Mouse (Mus musculus): ENCODE results near the gene Stk31. TPM values are rescaled to one million over a fixed set of nuclear protein-coding genes. Genes with fewer than 3 reads are reported as not detected.
A peak's percentile ranks its signal among the peaks of the same experiment; 100 is the strongest.

The Stk31 gene
- polyA plus RNA-seq, 1 experiment from 2014 or later = not detected

DNA sequence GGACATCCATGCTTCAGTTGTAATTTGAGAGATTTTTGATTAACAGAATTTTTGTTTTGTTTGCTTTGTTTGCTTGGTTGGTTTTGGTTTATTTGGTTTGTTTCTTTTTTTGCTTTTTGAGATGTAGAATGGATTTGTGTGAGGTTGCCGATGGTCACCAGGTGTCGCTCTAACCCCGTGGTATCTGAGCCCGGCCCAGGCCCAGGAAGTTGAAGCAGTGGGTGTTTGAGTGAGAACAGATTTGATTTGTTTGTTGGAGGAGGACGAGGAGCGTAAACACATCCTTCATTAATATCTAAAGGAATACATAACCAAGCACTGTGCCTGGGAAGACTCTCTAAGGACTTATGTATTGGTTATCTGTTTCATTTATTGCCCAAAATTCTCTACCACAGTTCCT lies 123.6 kb downstream of the Stk31 start:
- Histone ChIP-seq H3K4me3 (ENCODE audit: low read depth, low read length) (no peak overlapping the region), H3K4me1 (ENCODE audit: insufficient read depth) (no peaks in the 10 kb centered on the region), H3K36me3 (replicated peaks; ENCODE audit: insufficient read depth, low read length) (no peaks in the 10 kb centered on the region), H3K27ac (ENCODE audit: low read depth) (no peak overlapping the region), H3K27me3 (ENCODE audit: insufficient read depth, low read length) (no peaks in the 10 kb centered on the region), H3K9me3 (ENCODE audit: low read length) (no peaks in the 10 kb centered on the region), H3K9ac (replicated peaks) (no peak overlapping the region), H3K4me2 (ENCODE audit: low read depth, low read length) (no peak overlapping the region)
- DNase-seq (peak; percentile 72), ATAC-seq (no peak)
- 5% methylated on average over 6 of the region's 6 CpGs for WGBS (ENCODE audit: insufficient replicate concordance)
- no peak for TF ChIP-seq EP300 (IDR thresholded peaks at IDR 0.05; ENCODE audit: low read depth)
- TF ChIP-seq CTCF (IDR thresholded peaks at IDR 0.05; ENCODE audit: low read depth) = peak; percentile 78

Other genes with a start within 250 kb of the Stk31 start
- 29.7 and 31.3 TPM in 2 replicates for gene Igf2bp3, start 180.6 kb upstream of the Stk31 start, polyA plus RNA-seq (2015; fragmentation: Nextera tagmentation; extraction: Ambion mirVana)
- 23.4 and 26.3 TPM in 2 replicates for gene Tra2a, start 131.6 kb upstream of the Stk31 start, polyA plus RNA-seq (2015; fragmentation: Nextera tagmentation; extraction: Ambion mirVana)
- 3.6 and 3.8 TPM in 2 replicates for gene Ccdc126, start 76.3 kb upstream of the Stk31 start, polyA plus RNA-seq (2015; fragmentation: Nextera tagmentation; extraction: Ambion mirVana)
- 2.5 and 3.6 TPM in 2 replicates for gene Fam221a, start 27.9 kb upstream of the Stk31 start, polyA plus RNA-seq (2015; fragmentation: Nextera tagmentation; extraction: Ambion mirVana)

Data from liver, postnatal 0 days (tissue).